Mouse (Mus musculus): ENCODE measurements around the gene Meltf. TPM values are rescaled to one million over a fixed set of nuclear protein-coding genes. Genes with fewer than 3 reads are reported as not detected.

Meltf gene
- polyA plus RNA-seq, 1 experiment from 2014 or later, result 0.09 TPM

DNA sequence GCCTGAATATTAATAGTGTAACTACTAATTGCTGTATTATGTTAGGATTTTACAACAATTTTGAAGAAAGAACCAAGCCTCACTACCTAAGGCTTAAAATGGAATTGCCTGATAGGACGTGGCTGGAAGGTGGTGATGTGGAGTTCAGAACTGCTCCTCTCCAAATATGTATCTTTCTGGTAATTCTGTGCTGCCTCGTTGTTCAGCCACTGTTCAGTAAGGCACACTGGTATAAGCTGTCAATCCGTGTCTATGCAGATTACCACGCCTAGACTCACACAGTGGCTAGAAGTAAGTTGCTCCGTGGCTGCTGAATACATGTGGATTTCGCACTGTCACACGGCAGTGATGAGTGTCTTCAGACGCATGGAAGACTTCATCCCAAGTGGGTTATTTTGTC, 4.9 kb upstream of the Meltf start:
- Histone ChIP-seq H3K9me3 (no peaks in the 10 kb centered on the region), H3K36me3 (replicated peaks) (peaks cover 29% of the 10 kb centered on the region), H3K4me2 (no peak overlapping the region), H3K27me3 (no peaks in the 10 kb centered on the region), H3K4me1 (peaks cover 2% of the 10 kb centered on the region; the same call in 1 of the 2 replicates), H3K4me3 (replicated peaks) (no peak overlapping the region), H3K27ac (no peak overlapping the region), H3K9ac (no peak overlapping the region)
- ATAC-seq (ENCODE audit: low FRiP score), result no peak
- 94% methylated on average over 8 of the region's 8 CpGs for WGBS

DNA sequence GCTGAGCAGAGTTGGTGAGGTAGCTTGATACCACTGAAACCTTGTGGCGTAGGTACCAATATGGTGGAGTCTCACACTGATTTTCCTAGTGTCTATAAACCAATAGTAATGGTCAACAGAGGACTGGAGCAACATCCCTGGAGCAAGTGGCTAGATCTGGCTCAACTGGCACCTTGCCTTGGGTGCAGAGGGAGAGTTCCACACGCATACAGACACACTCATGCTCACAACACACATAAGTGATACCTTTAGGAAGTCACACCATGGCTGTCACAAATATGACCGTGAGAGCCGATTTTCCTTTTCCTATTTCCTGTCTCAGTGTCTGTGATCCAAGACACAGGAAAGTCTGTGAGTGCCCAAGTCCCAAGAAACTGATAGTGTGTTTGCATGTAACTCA, 3.2 kb upstream of the Meltf start:
- H3K4me3 ChIP-seq (replicated peaks), result no peak overlapping the region
- H3K9me3 ChIP-seq, result no peaks in the 10 kb centered on the region
- WGBS, result 90% methylated on average over 4 of the region's 4 CpGs
- ATAC-seq (ENCODE audit: low FRiP score), result no peak
- no peak overlapping the region for H3K9ac ChIP-seq
- H3K36me3 ChIP-seq (replicated peaks), result peaks cover 25% of the 10 kb centered on the region
- H3K4me2 ChIP-seq, result no peak overlapping the region
- no peaks in the 10 kb centered on the region for H3K27me3 ChIP-seq
- H3K27ac ChIP-seq, result no peak overlapping the region
- H3K4me1 ChIP-seq, result peaks cover 4% of the 10 kb centered on the region; the same call in 1 of the 2 replicates

DNA sequence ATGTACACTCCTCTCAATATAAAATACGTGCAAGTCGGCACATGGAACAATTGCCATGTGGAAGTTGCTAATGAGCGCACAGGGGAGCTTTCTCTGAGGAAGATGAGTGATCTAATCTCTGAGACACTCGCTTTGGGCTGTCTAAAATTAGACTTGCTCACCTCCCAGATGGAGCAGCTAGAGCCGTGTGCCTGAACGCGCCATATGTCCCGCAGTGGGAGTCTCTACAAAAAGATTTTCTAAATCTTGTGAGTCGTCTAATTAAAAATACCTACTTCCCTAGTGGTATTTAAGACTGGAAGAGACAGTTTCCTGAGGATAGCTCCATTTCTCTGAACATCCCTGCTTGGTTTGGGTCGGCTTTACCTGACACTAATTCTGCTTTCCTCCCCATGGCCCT, 2.2 kb upstream of the Meltf start:
- WGBS, result 90% methylated on average over 10 of the region's 10 CpGs
- H3K4me2 ChIP-seq, result no peak overlapping the region
- ATAC-seq (ENCODE audit: low FRiP score), result no peak

DNA sequence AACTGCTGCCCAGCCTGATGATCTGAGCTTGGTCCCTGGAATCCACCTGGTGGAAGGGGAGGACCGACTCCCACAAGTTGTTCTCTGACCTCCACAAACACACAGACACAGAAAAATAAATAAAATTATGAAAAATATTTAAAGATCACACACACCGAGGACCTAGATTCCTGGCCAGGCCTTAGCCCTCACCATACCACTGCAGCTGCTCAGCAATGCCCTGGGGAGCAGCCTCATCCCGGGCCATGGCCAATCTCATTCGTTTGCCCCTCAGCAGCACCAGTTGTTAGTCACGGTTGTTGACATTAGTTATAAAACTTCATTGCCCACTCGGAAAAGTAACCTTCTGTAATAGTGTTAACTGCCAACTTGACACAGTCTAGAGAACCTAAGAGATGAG, 558 bp upstream of the Meltf start:
- peaks cover 13% of the 10 kb centered on the region for H3K4me1 ChIP-seq
- H3K4me2 ChIP-seq, result no peak overlapping the region
- H3K36me3 ChIP-seq (replicated peaks), result peaks cover 17% of the 10 kb centered on the region
- H3K4me3 ChIP-seq (replicated peaks), result no peak overlapping the region
- no peaks in the 10 kb centered on the region for H3K27me3 ChIP-seq
- 82% methylated on average over 6 of the region's 6 CpGs for WGBS
- H3K9ac ChIP-seq, result no peak overlapping the region
- H3K27ac ChIP-seq, result no peak overlapping the region
- no peaks in the 10 kb centered on the region for H3K9me3 ChIP-seq
- ATAC-seq (ENCODE audit: low FRiP score), result no peak

More for the DNA sequence above, 2.2 kb upstream of the Meltf start:
- H3K9ac ChIP-seq, result no peak overlapping the region
- H3K9me3 ChIP-seq, result no peaks in the 10 kb centered on the region
- peaks cover 4% of the 10 kb centered on the region; the same call in 1 of the 2 replicates for H3K4me1 ChIP-seq
- H3K36me3 ChIP-seq (replicated peaks), result peaks cover 21% of the 10 kb centered on the region
- no peak overlapping the region for H3K4me3 ChIP-seq (replicated peaks)
- H3K27me3 ChIP-seq, result no peaks in the 10 kb centered on the region
- H3K27ac ChIP-seq, result no peak overlapping the region

DNA sequence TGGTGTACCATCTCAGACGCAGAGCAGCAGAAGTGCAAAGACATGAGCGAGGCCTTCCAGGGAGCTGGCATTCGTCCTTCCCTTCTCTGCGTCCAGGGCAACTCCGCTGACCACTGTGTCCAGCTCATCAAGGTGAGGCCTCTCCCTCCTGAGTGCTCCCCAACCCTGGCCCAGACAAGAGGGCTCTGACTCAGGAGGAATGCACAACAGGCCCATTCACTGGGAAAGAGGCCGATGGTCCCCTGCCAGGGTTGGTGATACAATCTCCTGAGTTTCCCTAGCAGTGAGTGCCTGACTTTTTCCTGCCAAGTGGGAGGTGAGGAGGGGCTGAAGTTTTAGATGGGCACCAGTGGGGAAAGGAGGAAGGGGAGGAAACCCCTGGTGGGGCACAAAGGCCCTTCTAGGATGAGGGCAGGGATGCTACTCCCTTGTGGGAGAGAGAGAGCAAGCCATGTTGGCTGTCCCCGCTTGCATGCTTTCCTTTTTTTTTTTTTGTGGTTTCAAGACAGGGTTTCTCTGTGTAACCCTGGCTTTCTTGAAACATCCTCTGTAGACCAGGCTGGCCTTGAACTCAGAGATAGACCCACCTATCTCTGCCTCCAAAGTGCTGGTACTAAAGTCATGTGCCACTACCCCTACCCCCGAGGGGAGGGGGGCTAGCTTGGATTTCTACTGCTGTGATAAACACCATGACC, 1.7 kb downstream of the Meltf start:
- Histone ChIP-seq H3K27me3 (no peaks in the 10 kb centered on the region; the same call in 1 of the 2 replicates), H3K4me1 (peaks cover 25% of the 10 kb centered on the region), H3K27ac (no peak overlapping the region), H3K4me2 (no peak overlapping the region), H3K4me3 (replicated peaks) (no peak overlapping the region), H3K9me3 (no peaks in the 10 kb centered on the region), H3K9ac (no peak overlapping the region), H3K36me3 (replicated peaks) (no peaks in the 10 kb centered on the region)
- 85% methylated on average over 8 of the region's 8 CpGs for WGBS
- no peak for ATAC-seq (ENCODE audit: low FRiP score)

DNA sequence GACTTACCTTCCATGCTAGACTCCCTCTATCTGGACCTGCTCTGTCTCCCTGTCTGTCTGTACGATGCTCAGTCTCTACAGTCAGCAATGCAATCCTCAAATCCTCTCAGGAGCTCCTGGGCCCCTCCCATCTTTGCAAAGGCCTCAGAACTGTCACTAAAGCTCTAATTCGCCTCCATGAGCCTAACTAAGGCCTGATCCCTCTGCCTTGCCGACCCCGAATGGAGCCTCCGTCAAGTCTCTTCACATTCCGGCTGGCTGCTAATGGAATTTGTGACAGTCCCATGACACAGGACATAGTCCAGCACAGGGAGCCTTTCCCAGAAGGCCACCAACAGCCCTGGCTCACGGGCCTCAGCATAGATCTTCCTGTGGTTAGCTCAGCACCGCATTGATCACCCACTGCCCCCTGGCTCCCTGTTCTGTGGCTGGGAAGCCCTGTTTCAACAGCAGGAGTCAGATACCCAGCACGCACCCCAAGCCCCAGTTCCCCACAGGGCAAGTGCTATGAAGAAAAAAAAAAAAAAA, 3.8 kb downstream of the Meltf start:
- H3K27ac ChIP-seq, result no peak overlapping the region
- no peaks in the 10 kb centered on the region for H3K9me3 ChIP-seq
- no peaks in the 10 kb centered on the region; the same call in 1 of the 2 replicates for H3K27me3 ChIP-seq
- WGBS, result 58% methylated on average over 9 of the region's 9 CpGs
- no peak overlapping the region for H3K4me3 ChIP-seq (replicated peaks)
- no peak for ATAC-seq (ENCODE audit: low FRiP score)
- H3K4me2 ChIP-seq, result no peak overlapping the region
- no peak overlapping the region for H3K9ac ChIP-seq
- H3K4me1 ChIP-seq, result peaks cover 25% of the 10 kb centered on the region
- H3K36me3 ChIP-seq (replicated peaks), result no peaks in the 10 kb centered on the region

DNA sequence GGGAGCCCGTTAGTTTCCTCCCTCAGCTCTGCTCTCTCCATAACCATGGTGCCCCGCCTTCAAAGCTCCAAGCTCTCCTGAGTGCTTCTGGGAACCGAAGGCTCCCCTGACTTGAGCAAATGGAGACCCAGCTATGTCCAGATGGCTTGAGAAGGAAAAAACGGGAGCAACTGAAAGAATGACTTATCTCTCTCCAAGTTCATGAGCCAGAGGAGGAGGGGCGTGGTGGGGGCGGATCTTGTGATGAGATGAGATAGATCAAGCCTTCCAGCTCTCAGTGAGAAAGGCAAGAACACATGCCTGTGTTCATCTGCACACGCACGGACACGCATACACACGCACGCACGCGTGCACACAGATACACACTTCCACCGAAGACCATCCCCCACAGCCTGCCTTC, 4.7 kb downstream of the Meltf start:
- no peaks in the 10 kb centered on the region for H3K9me3 ChIP-seq
- H3K4me3 ChIP-seq (replicated peaks), result no peak overlapping the region
- H3K27ac ChIP-seq, result no peak overlapping the region
- H3K36me3 ChIP-seq (replicated peaks), result no peaks in the 10 kb centered on the region
- no peak for ATAC-seq (ENCODE audit: low FRiP score)
- 78% methylated on average over 14 of the region's 14 CpGs for WGBS
- H3K27me3 ChIP-seq, result no peaks in the 10 kb centered on the region; the same call in 1 of the 2 replicates
- H3K4me2 ChIP-seq, result no peak overlapping the region
- no peak overlapping the region for H3K9ac ChIP-seq
- peaks cover 25% of the 10 kb centered on the region for H3K4me1 ChIP-seq

DNA sequence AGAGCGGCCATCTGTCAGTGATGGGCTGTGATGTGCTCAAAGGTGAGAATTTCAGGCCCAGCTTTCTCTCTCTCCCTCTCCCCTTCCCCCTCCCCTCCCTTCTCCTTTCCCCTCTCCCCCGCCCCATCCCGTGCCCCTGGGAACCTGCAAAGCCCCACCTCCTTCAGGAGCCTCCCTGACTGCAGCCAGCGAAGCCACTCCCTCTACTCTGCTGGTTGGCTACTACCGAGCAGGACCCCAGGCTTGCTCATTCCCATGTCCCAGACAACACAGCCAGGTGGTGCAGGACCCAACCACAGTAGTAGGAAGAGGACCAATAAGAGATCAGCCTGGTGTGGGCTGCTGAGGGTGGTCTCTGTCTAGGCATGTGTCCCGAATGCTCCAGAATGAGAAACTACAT, 5.3 kb downstream of the Meltf start:
- no peak overlapping the region for H3K4me3 ChIP-seq (replicated peaks)
- H3K27ac ChIP-seq, result no peak overlapping the region
- peak overlapping the region; percentile 17; the same call in 1 of the 2 replicates for H3K4me2 ChIP-seq
- peak; percentile 51; the same call in 1 of the 2 replicates for ATAC-seq (ENCODE audit: low FRiP score)
- H3K9me3 ChIP-seq, result no peaks in the 10 kb centered on the region
- peaks cover 21% of the 10 kb centered on the region for H3K4me1 ChIP-seq
- H3K36me3 ChIP-seq (replicated peaks), result no peaks in the 10 kb centered on the region
- H3K27me3 ChIP-seq, result no peaks in the 10 kb centered on the region; the same call in 1 of the 2 replicates
- H3K9ac ChIP-seq, result no peak overlapping the region
- 13% methylated on average over 5 of the region's 6 CpGs for WGBS

DNA sequence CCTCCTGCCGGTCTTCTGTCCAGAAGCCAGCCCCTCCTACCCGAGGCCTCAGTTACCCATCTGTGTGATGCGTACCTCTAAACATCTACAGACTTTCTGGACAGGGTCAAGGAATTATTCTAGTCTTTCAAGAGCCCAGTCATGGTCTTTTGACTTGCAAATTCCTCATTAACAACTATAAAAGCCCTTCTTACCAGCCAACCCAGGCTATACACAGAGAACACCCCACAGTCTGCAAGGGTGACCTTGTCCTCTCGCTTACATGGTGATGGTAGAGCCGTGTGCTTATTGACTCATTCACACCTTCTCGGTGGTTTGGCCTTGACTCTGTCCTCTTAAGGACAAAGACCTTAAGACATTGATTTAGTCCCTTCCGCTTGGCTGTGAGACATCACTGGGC, 12.3 kb downstream of the Meltf start:
- WGBS, result 69% methylated on average over 7 of the region's 7 CpGs

DNA sequence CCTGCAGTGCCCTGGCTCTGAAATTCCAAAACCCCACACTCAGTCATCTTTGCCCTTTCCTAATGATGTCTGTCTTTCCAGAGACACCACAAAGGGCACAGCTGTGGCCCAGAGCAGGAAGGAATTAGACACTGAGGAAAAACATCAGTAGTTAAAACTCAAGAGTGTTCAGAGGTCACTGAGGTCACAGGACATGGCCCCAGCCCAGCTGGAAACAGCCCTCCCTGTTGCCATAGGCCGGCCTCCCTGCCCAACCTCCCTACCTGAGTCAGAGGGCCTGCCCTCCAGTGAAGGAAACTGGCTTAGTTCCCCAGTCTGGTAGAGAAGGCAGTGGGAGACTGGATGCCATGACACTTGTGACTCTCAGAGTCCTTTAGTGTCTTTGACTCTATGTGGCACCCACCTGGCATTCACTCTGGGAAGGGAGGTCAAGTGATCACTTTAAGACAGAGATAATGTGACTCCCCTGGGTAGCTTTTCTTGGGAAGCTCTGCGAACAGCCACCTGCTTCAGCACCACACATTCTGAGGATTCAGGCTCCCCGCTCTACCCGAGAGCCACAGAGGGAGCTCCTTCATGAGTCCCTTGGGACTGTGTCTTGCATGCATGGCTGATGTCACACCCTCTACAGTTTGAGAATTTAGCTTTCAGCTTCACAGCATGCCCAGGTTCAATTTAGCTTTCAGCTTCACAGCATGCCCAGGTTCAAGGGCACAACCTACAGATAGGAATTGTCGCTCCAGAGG, 15.0 kb downstream of the Meltf start:
- Histone ChIP-seq H3K27ac (no peak overlapping the region), H3K27me3 (no peaks in the 10 kb centered on the region), H3K4me1 (peaks cover 19% of the 10 kb centered on the region), H3K4me2 (no peak overlapping the region), H3K36me3 (replicated peaks) (no peaks in the 10 kb centered on the region), H3K9me3 (no peaks in the 10 kb centered on the region), H3K9ac (no peak overlapping the region), H3K4me3 (replicated peaks) (no peak overlapping the region)
- ATAC-seq (ENCODE audit: low FRiP score), result no peak
- WGBS, result 65% methylated on average over 5 of the region's 5 CpGs

More for the DNA sequence above, 12.3 kb downstream of the Meltf start:
- Histone ChIP-seq H3K27ac (no peak overlapping the region), H3K27me3 (no peaks in the 10 kb centered on the region), H3K9ac (no peak overlapping the region), H3K4me2 (no peak overlapping the region), H3K9me3 (no peaks in the 10 kb centered on the region), H3K4me1 (no peaks in the 10 kb centered on the region), H3K4me3 (replicated peaks) (no peak overlapping the region), H3K36me3 (replicated peaks) (no peaks in the 10 kb centered on the region)
- ATAC-seq (ENCODE audit: low FRiP score), result no peak

DNA sequence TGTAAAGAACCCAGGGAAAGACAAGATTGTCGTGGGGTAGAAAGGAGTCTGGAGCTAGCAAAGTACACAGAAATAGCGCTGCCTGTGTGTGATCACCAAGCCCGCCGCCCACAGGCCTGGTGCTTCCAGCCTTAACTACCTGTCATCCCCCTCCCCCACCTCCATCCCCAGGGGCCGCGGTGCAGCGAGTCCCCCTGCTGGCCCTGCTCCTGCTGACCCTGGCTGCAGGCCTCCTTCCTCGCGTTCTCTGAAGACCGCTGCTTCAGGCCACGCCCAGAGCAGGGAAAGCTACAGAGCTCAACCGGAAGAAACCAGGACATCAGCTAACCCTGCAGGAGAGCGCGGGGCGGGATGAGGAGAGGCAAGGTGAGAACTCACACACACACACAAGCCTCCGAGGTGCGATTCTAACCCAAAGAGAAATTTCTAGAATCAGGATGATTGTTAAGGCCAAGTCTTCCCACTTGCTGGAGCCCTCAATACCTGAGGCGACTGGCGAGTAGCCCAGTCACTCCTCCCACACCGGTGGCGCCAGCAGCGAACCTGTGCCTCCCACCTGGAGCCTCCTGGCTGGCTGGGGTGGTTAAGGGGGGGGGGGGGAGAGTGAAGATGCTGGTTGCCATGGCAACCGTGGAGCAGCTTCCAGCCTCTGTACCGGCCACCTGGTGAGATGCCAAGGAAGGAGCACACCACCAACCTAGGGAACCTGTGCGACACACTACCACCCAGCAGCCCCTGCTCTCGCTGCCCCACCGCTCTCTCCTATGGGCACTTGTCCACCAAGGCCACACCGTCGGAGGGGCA, 18.6 kb downstream of the Meltf start:
- Histone ChIP-seq H3K4me1 (peaks cover 19% of the 10 kb centered on the region), H3K36me3 (replicated peaks) (no peaks in the 10 kb centered on the region), H3K4me3 (replicated peaks) (peak overlapping the region; percentile 26), H3K27me3 (no peaks in the 10 kb centered on the region), H3K9ac (peak overlapping the region; percentile 44; the same call in 1 of the 2 replicates), H3K27ac (no peak overlapping the region; the same call in 1 of the 2 replicates), H3K9me3 (peaks cover 6% of the 10 kb centered on the region; the same call in 1 of the 2 replicates), H3K4me2 (peak overlapping the region; percentile 50)
- 8% methylated on average over 29 of the region's 29 CpGs for WGBS
- ATAC-seq (ENCODE audit: low FRiP score), result peak; percentile 58
